Mouse (Mus musculus) forelimb bud, embryonic 11.5 days (tissue): ENCODE results near the gene Neurod4.
"Not testable (repeated sequence)": the region's sequence is repeated elsewhere in the genome, so short reads cannot be mapped to it uniquely, and the experiment has no call there.

Experiments used
- DNase-seq: peaks from one replicate; pipeline ENCODE4 v3.0.0-alpha.2; 2012; ENCODE audit warnings: low read depth, low spot score

Neurod4 gene

DNA sequence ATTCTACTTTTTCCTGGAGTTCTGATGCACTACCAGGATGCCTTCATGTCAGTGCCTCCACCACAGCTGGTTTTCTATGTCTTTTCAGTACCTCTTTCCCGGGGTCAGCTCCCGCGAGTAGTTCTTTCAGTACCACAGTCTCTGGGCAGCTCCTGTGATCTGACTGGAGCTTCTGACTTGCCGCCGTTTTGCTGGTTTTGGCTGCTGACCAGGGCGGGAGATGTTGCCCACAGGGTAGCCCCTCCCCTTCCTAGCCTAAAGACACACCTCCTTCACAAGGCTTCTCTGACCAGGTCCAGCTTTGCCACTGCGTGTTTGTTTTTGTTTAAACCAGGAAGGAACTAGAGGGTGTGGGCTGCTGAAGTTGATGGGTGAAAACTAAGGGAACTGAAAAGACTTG lies at the start of gene Neurod4:
TSS of gene Neurod4 (minus strand) at position 175 of the 400 bp plus-strand sequence.
- DNase-seq: peak; percentile 61

DNA sequence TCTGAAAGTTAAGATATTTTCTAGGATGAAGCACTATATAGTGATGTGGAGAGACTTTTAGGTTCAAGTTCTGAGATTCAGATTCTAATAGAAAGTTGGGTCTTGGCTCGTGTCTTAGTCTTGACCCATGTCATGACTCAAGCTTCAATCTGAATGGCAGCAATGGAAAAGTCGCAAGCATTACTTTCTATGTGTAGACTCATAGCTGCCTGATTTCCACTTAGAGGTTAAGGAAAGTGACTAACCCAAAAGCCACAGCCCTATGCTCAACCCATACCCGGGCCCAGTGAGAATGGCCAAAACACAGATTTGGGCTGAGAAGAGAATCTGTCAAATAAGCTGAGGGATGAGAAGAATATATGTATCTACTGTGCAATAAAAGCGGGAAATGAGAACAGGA lies 44.2 kb upstream of the Neurod4 start:
- DNase-seq: no peak

GRCm38 (mm10) chr10:130322637-130323036 lies 42.6 kb upstream of the Neurod4 start, which contains the start of gene Tespa1:
Gene Tespa1, plus strand, starts transcription at chr10:130322870.
- no peak for DNase-seq

DNA sequence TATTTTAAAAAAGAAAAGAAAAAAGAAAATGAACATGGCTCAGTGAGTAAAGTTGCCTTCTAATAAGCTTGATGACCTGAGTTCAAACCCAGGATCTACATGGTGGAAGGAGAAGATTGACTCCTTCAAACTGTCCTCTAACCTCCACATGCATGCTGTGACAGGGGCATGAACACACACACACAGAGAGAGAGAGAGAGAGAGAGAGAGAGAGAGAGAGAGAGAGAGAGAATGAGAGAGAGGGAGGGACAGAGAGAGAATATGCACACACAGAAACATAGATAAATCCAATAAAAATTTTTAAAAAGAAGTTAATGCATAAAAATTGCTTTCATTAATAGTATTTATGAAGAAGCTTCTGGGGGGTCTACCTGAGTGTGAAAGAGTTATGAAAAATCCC lies 42.0 kb upstream of the Neurod4 start:
- no peak for DNase-seq

- DNase-seq: no peak
These were observed 40.7 kb upstream of the Neurod4 start for GRCm38 (mm10) chr10:130320715-130321114.

DNA sequence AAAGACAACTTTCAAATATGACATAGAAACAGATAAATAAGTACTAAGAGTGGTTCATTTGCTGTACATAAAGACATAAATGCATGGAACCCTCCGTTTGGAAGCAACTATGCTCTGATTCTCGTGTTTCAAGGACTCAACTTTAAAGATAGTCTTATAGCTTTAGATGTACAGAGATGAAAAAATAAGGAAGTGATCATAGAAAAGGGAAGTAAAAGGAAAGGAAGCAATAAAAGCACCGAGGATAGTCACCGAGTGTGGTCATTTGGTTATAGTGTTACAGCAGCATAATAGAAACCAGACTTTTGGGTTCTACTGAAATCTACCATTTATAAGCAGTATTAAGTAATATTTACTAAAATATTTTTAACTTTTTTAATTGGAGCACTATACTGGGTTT lies 38.7 kb upstream of the Neurod4 start:
- no peak for DNase-seq

DNA sequence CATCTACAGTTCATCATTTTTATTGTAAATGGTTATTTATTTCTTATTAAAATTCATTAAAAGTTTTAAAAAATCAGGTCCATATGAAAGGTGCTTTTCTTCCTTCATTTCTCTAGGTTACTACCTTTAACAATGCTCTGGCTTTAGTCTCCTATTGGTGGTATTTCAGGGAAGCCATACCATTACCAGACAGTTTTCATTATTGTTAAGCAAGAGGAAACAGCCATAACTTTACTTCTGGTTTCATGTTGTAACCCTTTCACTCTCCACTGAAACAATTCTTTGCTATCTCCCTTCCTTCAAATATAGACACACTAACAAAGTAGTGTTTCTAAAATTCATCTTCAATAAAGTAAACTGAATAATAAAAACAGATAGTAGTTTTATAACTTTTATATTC lies 35.8 kb upstream of the Neurod4 start:
- DNase-seq: no peak

DNA sequence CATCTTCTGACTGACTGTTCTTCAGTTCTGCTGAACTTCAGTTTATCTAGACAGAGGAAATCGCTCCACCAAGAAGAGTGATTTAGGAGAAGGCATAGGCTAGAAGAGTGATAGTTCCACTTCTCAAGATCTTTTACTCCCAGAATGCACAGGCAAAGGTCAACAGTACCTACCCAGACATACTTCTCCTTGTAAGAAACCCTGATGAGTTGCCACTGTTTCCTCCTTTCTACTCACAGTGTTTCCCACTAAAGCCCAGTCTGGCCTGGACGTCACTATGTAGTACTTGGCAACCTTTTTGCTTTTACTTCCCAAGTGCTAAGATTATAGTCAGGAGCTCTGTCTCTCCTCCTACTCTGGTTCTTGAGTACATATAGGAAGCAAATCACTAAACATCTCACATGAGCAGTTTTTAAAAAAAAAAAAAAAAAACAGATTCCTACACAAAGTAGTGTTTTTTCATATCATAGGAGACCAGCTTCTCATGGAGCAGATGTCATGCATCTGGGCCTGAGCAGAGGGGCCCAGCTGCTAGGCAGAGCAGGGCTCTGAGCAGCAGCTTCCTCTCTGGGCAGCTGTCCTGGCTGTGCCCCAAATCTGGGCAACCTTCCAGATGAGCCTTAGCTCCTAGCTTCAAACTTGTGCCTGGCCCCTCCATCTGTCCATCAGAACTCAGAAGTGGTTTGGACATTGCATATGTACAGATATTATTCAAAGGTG lies 34.2 kb upstream of the Neurod4 start:
- no peak for DNase-seq

DNA sequence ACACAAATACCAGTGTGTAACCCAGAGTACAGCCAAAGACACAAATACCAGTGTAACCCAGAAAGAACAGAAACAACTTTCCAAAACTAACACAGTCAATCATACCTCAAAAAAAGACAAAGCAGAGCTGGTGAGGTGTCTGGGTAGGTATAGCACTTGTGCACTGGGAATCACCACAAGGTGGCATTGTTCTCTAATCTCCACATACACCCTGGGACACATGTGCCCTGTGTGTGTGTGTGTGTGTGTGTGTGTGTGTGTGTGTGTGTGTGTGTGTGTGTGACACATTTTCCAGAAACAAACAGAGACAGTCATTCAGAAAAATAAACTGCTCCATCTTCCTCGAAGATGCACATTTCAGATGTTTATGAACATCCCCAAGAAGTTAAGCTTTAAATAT lies 33.5 kb upstream of the Neurod4 start:
- no peak for DNase-seq

- DNase-seq: no peak
These were observed 31.6 kb upstream of the Neurod4 start for GRCm38 (mm10) chr10:130311534-130312227.

- DNase-seq: not testable (repeated sequence)
These were observed 24.1 kb upstream of the Neurod4 start for GRCm38 (mm10) chr10:130304138-130304537.

DNA sequence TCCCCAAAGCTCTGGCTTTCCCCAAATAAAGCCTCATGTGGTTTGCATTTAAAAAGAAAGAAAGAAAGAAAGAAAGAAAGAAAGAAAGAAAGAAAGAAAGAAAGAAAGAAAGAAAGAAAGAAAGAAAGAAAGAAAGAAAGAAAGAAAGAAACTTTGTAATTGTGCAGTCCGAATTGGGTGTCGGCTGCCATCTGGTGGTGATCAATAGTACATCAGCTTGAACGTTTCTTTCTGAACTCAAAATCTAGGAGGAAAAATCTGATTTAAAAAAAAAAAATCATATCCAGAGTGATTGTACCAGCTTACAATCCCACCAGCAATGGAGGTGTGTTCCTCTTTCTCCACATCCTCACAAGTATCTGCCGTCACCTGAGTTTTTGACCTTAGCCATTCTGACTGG lies 18.7 kb upstream of the Neurod4 start:
- DNase-seq: peak; percentile 11

GRCm38 (mm10) chr10:130293741-130294408 lies 13.8 kb upstream of the Neurod4 start:
- no peak for DNase-seq

DNA sequence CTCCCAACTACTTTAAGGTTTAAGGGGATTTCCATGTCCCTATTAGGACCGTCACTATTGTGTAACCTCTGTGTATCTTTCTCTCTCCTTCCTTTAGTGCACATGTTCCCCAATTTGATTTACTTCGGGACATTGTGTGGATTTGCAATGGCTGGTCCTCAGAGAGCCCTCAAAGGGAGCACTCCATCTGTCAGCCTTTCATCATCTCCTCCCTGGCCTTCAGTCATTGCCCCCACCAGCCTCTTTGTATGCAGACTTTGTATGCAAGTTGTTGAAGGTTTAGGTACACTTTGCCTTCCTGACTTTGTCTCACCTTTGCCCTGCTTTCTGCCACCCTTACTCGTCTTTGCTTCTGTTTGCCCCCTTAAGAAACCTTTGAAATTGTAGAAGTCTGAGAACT lies 8.0 kb upstream of the Neurod4 start:
- DNase-seq: no peak

GRCm38 (mm10) chr10:130287201-130287600 lies 7.2 kb upstream of the Neurod4 start:
- DNase-seq: no peak

- no peak for DNase-seq
These were observed 2.0 kb upstream of the Neurod4 start for GRCm38 (mm10) chr10:130281982-130282449.

- DNase-seq: no peak
These were observed 3.5 kb downstream of the Neurod4 start for GRCm38 (mm10) chr10:130276496-130276895.

- no peak for DNase-seq
These were observed 4.3 kb downstream of the Neurod4 start for GRCm38 (mm10) chr10:130275759-130276158.

DNA sequence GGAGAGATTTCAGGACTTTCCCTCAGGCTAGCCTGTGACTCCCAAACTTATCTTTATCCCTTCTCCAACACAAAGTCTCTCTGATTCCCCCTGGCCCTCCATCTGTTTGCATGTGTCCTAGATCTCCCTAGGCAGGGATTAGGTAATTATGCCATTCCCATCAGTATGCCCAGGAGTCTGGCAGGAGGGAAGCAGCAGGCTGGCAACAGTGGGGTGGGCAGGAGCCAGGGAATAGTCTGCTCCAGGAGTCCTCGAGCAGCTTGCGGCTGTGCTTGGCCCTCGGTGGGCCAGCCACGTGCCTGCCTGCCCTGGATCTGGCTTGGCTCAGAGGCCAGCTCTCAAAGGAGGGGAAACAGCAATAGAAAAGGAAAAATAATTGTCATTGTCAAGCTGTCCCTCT lies 16.8 kb downstream of the Neurod4 start:
- no peak for DNase-seq

DNA sequence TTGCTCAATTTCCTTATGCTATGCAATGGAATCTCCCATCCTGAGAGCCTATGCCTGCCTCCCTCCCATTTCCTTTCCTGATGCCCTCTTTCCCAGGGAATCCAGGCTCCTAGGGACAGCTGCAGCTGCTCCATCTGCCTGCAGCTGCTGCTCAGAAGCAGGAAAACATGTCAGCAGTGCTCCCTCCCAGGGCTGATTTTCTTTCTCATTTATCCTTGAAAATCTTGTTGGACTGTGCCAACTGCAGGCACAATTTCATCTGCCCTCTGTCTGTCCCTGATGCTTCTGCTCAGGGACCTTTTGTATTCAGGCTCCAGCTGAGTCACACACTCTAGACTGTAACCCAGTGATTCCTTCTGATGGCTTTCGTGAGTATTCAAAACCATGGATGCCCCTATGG lies 20.6 kb downstream of the Neurod4 start:
- no peak for DNase-seq

- no peak for DNase-seq
These were observed 35.8 kb downstream of the Neurod4 start for GRCm38 (mm10) chr10:130244271-130244670.
